Mouse (Mus musculus) cerebellum, adult 9-11 months (tissue): ENCODE data around the gene Tnfaip8l1.

ENCODE experiments used
- DNase-seq: peaks from one replicate; pipeline ENCODE4 v3.0.0; 2022

Gene Tnfaip8l1

DNA sequence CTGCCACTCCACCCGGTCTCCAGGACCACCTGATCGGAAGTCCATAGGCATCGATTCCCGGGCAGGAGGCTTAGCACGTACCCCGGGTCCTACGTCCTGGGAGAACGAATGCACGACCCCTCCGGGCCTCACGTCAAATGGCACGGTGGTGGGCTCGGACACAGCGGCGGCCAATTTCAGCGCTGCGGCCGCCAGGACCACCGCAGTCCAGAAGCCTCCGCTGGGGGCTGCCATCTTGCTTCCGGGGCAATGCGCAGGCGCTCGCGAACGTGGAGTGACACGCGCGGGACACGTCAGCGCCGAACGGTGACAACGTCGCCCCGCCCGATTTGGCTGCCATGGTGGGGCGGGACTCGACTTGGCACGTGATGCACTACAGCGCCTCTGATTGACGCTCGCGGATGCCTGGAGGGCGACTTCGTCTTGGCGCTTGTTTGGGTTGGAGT is 21.4 kb downstream of the Tnfaip8l1 start, which contains the start of gene Mydgf:
Gene Mydgf (minus strand): TSS at position 263 of the 446 bp plus-strand sequence.
- peak; percentile 95 for DNase-seq

DNA sequence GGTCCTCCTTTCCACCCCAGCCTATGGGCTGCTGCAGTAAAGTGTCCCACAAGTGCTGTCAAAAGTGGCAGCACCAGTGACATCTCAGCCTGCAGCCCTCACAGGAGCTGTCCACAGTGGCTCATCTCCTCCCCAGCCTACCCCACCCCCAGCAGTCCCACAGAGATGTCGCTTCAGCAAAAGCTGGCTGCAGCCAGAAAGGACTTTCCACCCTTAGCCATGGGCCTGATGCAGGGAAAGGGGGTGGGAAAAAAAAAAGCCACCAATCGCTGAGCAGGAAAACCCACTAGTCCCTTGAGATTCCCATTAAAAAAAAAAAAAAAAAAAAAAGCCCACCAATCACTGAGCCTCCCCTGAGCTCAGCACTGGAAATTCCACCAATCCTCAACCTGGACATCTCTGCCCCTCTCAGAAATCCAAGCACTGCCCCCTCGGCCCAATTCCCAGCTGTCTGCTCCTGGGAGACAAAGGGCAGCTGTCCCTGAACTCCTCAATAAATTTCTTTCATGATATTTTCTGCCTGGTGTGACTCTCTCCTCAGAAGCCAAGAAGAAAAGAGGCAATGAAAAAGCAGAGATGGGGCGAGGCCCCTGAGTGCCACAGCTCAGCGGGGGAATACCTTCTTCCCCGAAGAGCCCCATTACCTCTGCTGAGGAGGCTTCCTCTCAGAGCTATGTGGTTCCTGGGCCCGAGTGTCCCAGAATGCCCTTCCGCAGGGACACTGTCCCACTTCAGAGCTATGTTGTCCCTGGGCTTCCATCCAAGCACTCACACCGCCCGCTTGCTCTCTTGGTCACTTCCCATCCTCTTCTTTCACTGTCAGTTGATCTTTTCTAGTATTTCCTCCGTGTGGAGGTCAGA is 23.2 kb downstream of the Tnfaip8l1 start:
- DNase-seq, result no peak

DNA sequence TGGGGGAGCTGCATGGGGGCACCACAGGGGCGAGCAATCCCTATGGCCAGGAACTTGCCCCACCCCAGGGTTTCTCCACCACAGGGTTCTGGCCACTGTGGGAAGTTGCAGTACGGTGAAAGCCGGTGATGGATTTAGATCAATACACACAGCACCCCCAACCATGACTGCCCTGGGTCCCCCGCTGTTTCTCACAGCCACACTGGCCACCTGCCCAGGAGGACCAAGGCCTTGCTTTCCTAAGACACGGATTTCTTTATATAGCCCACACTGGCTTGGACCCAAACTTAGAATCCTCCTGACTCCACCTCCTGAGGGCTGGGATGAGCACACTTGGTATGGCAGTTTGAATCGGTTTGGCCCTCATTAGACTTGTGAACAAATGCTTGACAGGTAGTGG is 29.0 kb downstream of the Tnfaip8l1 start:
- DNase-seq, result no peak

DNA sequence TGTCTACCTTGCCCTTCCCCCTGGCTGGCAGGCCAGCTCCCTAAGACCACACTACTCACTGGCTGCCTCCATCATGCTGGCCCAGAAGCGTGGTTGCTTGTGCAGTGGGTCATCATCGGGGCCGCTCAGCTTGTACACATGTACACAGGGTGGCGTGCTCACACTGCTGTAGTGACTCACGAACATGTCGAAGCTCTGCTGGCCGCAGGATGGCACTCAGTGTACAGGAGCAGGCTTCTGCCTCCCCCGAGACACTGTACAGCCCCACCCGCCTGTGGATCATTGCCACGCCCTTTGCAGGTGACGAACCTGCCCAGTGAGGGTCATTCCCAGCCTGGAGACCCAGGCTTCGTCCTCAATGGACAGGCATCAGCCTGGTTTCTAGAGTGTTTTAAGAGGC is 32.1 kb downstream of the Tnfaip8l1 start:
- DNase-seq, result no peak

DNA sequence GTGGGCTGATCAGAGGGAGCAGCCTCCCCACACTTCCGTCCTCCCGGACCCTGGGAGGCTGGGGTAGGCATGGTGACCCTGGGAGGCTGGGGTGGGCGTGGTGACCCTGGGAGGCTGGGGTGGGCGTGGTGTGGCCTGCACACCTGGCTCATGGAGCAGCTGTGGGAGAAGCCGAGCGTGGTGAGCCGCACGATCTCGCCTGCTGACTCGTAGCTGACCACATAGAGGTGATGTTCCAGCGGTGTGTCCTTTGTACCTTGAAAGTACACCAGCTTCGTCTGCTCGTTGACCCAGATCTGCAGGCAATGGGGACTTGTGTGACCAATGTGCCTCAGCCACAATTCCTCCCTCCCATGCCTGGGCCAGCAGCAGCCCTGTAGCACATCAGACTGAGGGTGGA is 32.5 kb downstream of the Tnfaip8l1 start:
- no peak for DNase-seq

DNA sequence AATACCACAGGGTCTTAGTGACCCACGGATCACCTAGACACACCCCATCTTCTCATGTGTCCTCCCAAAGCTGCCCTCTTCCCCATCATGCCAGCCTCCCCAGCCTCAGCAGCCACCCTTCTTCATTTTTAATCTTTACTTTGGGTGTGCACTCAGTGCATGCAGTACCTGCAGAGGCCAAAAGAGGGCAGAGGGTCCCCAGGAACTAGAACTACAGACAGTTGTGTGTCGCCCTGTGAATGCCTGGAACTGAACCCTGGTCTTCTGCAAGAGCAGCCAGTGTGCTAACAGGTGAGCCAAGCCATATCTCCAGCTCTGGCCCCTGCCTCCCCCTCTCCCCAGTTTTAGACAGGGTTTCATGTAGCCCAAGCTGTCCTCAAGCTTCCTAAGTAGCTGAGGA is 34.6 kb downstream of the Tnfaip8l1 start:
- no peak for DNase-seq

DNA sequence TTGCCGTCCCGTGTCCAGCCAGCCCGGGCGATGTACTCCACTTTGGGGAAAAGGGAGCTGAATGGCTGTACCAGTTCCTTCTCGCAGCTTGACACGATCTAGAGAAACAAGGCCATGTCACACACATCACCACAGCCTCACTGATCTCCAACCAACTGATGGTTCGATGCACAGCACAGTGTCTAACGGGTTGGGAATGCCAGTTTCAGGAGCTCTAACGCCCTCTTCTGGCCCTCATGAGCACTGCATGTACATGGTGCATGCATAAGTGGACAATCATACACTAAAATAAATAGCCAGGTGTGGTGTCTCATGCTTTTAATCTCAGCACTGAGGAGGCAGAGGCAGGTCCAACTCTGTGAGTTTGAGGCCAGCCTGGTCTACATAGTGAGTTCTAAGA is 38.3 kb downstream of the Tnfaip8l1 start:
- DNase-seq, result no peak

DNA sequence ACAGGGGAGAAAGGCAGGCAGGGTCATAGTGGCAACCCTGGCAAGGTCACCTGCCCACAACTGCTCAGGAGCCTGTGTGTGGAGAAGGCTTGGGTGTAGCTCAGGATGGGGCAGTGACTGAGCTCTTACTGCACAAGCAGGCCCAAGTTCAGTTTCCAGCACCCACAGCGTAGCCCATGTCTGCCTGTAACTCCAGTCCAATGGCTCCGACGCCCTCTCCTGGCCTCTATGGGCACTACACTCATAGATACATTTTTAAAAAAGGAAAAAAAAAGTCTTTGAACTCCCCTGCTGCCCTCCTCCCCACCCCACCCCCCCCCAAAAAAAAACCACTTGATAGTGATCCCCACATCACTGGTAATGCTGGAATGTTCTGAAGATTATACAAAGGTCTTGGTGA is 39.4 kb downstream of the Tnfaip8l1 start:
- DNase-seq, result no peak

DNA sequence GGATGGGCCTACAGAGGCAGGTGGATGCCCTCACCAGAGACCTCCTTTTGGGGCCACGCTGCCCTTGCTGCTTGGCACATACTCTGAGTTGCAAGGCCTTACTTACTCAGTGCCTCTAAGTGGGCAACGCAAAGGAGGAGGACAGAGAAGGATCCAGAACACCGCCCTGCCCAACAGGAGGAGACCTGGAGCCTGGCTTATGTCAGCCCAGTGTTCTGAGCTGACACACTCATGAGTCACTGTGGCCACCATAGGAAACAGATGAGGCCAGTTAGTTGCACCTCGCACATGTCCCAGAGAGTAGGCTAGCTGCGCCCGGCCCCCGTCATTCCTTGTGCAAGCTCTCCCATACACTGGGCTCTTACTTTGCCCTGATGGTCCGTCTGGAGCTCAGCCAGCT is 40.2 kb downstream of the Tnfaip8l1 start:
- no peak for DNase-seq

DNA sequence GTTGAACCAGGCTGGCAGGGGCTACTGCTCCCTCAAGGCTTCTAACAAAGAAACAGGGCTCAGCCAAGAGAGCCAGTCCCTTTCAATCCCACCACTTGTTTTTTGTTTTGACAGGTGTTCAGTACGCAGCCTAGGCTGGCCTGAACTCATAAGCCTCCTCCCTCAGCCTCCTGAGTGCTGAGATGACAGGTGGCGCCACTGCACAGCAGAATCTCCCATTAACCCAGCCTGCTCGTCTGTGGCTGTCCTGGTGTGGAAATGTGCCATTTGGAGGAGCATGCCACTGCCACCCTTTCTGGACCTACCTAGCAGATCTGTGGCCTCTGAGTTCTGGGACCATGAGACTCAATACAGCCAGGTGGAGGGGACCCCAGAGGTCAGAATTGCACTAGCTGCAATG is 41.5 kb downstream of the Tnfaip8l1 start:
- DNase-seq, result no peak

DNA sequence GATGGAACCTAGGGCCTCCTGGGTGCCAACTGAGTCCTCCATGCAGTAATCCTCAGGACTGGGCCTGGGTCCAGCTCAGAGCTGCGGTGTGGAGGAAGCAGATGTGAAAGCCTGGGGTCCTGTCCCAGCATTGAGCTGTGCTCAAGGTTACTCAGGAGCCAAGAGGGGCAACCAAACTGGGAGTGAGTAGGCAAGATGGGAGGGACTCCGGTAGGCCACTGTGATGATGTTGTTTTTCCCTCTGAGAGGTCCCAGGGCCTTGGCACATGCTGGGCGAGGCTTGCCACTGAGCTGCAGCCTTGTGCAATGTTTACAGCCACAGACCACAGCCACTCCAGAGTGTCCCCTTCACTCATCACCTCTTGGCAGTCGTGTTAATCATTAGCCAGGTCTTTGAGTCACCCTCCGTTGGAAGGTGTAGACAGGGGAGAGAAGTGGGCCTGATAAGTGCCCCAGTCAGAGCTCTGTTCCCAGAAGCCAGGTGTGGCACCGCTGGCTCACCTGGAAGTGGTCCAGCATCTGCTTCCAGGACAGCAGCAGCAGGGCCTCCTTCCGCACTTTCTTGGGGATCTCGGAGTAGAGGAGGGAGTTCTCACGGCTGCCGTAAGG is 44.1 kb downstream of the Tnfaip8l1 start:
- DNase-seq, result no peak

DNA sequence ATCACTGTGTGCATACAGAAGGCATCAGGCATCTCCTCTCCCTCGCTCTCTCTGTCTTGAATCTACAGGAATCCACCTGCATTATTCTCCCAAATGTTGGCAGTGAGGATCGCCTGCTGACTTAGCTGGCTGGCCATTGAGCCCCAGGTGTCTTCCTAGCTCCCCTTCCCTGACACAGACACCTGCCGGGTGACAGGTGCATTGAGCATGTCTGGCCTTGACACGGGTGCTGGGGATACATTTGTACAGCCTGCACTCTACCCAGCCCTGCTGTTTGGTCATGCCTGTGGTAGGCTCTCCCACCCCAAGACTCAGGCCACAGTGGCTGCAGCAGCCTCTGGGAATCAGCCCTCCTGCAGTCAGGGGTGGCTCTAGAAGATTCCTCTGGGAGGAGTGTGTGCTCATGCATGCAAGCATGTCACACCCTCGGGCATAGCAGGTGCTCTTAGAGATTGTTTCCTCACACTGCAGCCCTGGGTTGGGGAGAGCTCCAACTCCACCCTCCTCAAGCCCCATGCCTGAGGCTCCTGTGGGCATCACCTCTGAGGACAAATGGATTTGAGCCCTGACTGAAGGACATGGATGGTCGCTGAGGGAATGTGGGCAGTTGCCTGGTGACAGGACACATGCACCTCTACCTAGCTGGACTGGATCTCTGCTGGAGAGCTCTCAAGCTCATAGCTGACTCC is 44.9 kb downstream of the Tnfaip8l1 start:
- no peak for DNase-seq

DNA sequence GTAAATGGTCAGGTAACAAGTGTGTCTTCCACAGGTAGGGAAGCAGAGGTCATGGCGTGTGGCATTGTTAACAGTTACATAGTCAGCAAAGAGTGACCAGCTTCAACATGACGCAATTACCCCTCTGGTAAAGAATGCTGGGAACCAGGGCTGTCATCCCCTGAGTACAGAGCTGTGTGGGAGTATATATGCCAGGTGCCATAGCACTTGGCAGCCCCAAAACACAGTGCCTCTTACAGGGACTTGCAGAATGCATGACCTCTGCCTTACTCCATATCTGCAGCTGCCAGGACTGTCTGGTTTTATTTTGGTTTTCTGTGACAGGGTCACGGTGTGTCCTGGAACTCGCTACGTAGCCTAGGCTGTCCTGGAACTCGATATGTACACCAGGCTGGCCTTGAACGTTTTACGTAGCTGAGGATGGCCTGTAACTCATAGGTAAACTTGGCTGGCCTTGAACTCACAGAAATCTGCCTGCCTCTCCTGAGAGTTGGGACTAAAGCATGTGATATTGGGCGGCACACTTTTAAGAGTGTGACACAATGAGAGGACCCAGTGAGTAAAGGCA is 45.8 kb downstream of the Tnfaip8l1 start:
- no peak for DNase-seq

DNA sequence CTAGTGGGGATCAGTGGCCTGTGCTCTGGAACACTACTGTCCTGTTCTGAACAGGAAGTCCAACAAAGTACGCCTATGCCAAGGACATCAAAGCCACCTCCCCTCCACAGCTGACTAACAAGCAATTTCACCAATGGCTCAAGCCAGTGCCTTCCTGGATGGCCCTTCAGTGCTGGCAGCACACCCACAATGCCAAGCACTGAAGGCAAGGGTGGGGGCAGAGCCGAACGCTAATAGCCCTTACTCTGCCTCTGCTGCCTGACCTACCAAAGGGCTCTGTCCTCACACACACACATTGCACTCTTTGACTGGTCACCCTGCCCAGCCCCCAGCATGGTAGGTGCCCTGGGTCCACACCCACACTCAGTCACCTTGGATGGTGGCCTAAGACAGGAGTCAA is 46.5 kb downstream of the Tnfaip8l1 start:
- DNase-seq, result no peak

DNA sequence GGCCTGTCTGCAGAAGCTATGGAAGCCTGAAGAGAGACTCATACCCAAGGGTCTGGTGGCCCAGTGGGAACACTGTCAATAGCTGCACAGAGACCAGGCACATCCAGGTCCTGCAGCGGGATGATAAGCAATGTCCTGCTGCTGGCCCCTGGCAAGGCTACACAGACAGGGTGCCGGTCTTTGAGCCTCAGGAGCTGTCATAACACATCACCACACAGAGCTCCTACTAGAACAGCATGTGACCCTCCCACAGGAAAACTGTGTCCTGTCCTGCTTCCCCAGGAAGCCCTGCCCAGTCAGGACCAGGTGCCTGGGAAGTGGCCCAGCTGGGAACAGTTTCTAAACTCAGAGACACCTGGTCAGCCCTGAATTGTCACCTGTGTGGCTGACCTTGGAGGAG is 48.8 kb downstream of the Tnfaip8l1 start:
- DNase-seq, result no peak

DNA sequence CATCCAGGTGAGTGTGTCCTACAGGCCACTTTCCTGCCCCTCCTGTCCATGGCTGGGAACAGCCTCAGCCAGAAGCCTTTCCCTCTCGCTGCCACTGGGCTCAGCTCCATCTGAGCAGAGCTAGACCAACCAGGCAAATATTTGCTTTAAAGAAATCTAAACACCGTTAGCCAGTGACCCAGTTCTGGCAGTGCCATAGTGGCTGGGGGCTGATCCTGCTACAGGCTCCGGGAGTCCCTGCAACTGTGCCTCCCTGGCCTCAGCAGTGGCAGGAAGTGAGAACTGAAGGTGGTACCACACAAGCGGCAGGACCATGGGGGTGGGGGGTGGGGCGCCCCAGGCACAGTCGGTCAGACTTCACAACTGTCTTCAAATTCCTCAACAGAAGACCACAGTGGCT is 50.4 kb downstream of the Tnfaip8l1 start:
- no peak for DNase-seq

DNA sequence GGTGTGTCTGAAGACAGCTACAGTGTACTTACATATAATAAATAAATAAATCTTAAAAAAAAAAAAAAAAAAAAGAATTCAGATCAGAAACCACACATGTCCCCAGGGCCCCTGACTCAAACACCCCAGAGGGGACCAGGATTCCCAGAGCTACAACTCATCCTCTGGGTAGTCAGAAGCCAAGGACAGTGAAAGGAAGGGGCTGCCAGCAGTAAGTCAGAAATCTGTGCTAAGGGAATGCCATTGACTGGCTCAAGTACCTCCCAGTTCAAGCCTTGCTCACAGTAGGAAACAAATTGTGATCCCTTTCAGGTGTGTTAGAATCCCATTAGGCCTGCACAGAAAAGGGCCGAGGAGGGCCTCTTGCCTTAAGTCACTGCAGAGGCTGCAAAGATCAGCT is 52.0 kb downstream of the Tnfaip8l1 start:
- DNase-seq, result no peak

DNA sequence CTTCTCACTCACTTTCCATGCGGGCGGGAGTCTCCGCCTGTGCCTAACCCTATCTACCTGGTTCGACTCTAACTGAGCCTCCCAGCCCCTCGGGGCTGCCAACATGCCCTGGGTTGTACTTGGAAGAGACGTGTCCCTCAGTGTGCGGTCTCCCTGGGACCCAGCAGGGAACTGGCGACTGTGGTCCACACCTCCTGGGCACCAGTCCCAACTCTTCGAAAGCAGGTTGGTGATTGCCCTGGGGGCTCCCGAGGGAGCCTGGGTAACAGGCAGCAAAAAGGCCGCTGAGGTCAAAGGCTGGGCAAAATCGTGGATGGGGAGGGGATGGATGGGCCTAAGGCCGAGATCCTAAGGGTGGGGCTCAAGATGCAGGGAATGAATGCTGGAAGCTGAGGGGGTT is 55.4 kb downstream of the Tnfaip8l1 start:
- DNase-seq, result peak; percentile 68

DNA sequence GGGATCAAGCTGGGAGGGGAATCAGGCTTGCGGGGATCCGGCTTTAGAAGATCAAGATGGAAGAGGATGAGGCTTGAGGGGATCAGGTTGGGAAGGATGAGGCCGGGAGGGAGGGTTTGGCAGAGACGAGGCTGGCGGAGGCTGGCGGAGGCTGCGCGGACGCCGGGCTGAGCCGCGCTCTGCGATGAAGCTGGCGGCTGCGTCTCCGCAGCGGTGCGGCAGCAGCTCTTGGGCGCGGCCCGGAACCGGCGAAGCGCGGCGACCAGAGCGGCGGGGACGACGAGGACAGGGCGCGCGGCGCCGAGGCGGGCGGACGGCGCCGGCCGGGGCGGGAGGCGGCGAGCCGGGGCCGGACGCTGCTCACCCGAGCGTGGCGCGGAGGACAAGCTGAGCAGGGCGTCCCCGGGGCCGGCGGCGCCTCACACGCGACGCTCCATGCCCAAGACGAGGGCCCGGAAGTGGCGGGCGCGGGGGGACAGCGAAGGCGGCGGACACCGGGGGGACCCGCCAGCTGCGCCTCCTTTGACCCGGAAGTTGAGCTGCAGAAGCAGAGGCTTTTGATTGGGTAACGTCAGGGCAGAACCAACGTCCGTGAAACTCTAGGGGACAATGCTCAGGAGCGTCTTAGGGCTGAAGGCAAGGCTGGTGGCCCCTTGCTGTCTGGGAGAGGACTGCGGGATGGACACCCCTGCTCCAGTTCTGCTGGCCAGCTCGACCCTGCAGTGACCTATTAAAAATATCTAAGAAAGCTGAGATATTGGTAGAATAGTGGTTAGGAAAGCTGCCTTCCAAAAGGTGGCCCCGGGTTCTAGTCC is 56.3 kb downstream of the Tnfaip8l1 start, which contains the start of gene Dpp9:
Gene Dpp9 (minus strand): TSS at position 529 of the 815 bp plus-strand sequence.
- DNase-seq, result peak; percentile 97

DNA sequence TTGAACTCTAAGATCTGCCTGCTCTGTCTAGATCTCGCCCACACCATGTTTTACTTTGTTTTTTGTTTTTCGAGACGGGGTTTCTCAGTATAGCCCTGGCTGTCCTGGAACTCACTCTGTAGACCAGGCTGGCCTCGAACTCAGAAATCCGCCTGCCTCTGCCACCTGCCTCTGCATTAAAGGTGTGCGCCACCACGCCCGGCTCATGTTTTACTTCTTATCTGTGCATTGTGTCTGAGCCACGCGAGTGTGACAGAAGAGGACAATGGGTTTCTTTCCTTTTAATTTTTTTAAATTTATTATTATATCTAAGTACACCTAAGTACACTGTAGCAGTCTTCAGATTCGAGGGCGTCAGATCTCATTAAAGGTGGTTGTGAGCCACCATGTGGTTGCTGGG is 57.0 kb downstream of the Tnfaip8l1 start:
- no peak for DNase-seq

DNA sequence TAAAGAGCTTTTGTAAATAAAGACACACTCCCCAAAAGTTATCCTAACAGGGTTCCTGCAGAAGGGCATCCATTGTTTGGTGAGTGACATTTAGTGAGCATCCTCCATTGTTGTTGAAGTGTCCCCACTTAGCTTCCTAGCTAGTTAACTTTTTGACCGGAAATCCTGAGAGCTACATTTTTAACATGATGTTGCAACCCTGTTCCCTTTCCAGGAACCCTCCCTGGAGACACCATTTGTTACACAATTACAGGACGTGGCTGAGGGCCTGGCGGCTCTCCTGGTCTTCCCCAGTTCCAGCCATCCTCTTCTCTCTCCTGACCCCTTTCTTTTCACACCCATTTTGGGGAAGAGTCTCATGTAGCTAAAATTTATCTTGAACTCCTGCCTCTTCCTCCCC is 57.5 kb downstream of the Tnfaip8l1 start:
- no peak for DNase-seq
